Mouse (Mus musculus) testis, adult 2 months (tissue): ENCODE measurements around the gene Cacng6. TPM values are rescaled to one million over a fixed set of nuclear protein-coding genes. Genes with fewer than 3 reads are reported as not detected.

Source experiments
- H3K27ac ChIP-seq: fragments of 200-500 bp; 2 replicates; pipeline ENCODE4 v1.5.1; 2012; ENCODE audit warnings: low read depth, low read length; ENCODE audit not compliant: control insufficient read depth, insufficient read depth
- H3K27me3 ChIP-seq: fragments of 200-500 bp; 2 replicates; pipeline ENCODE4 v1.6.1; 2012; ENCODE audit warnings: mild to moderate bottlenecking, low read length, moderate library complexity; ENCODE audit not compliant: control insufficient read depth, insufficient read depth
- H3K36me3 ChIP-seq: fragments of 200-500 bp; 2 replicates; pipeline ENCODE4 v1.6.1; 2012; ENCODE audit warnings: mild to moderate bottlenecking, low read length; ENCODE audit not compliant: control insufficient read depth, insufficient read depth
- H3K4me1 ChIP-seq: fragments of 200-500 bp; 2 replicates; pipeline ENCODE4 v1.6.1; 2012; ENCODE audit warnings: low read length; ENCODE audit not compliant: control insufficient read depth, insufficient read depth
- H3K4me3 ChIP-seq: fragments of 200-500 bp; 2 replicates; pipeline ENCODE4 v1.5.1; 2012; ENCODE audit warnings: low read depth, mild to moderate bottlenecking, low read length, moderate library complexity, mixed read lengths; ENCODE audit not compliant: control insufficient read depth
- CTCF ChIP-seq: fragments of 200-500 bp; IDR thresholded peaks from 2 replicates; pipeline ENCODE4 v1.5.1; 2012; ENCODE audit warnings: low read depth, mild to moderate bottlenecking, inconsistent platforms, low read length, moderate library complexity; ENCODE audit not compliant: control insufficient read depth, insufficient read depth, insufficient replicate concordance
- POLR2A ChIP-seq: fragments of 200-500 bp; IDR thresholded peaks from 2 replicates; pipeline ENCODE4 v1.6.1; 2012; ENCODE audit warnings: low read depth, mild to moderate bottlenecking, inconsistent platforms, low read length, moderate library complexity; ENCODE audit not compliant: control insufficient read depth
- polyA plus RNA-seq: library from polyadenylated mRNA; depleted of rRNA; stranded (reverse); fragments of >200 nt; gene quantifications from 2 replicates; pipeline ENCODE4 v1.2.3, GENCODE M21; 2012; rRNA removed

The Cacng6 gene
- polyA plus RNA-seq, 1 experiment = 0.05 TPM

GRCm38 (mm10) chr7:3463306-3463705 lies 39.3 kb downstream of the Cacng6 start:
- no peaks in the 10 kb centered on the region for H3K36me3 ChIP-seq
- H3K4me3 ChIP-seq = no peak overlapping the region
- TF ChIP-seq CTCF (no peak), POLR2A (no peak)
- no peaks in the 10 kb centered on the region for H3K4me1 ChIP-seq
- no peaks in the 10 kb centered on the region for H3K27me3 ChIP-seq
- H3K27ac ChIP-seq = no peak overlapping the region

- Histone ChIP-seq H3K4me1 (no peaks in the 10 kb centered on the region), H3K27ac (no peak overlapping the region), H3K27me3 (no peaks in the 10 kb centered on the region), H3K4me3 (no peak overlapping the region), H3K36me3 (no peaks in the 10 kb centered on the region)
- no peak for TF ChIP-seq POLR2A
- no peak for TF ChIP-seq CTCF
These were observed 44.6 kb downstream of the Cacng6 start for GRCm38 (mm10) chr7:3468614-3469013.

GRCm38 (mm10) chr7:3472774-3473173 lies 48.8 kb downstream of the Cacng6 start:
- no peak for TF ChIP-seq CTCF
- TF ChIP-seq POLR2A = no peak
- no peak overlapping the region for H3K27ac ChIP-seq

GRCm38 (mm10) chr7:3474291-3475080 lies 50.5 kb downstream of the Cacng6 start:
- Histone ChIP-seq H3K4me3 (peak overlapping the region; percentile 78), H3K27ac (peak overlapping the region; percentile 71), H3K27me3 (no peaks in the 10 kb centered on the region), H3K36me3 (no peaks in the 10 kb centered on the region), H3K4me1 (peaks cover 7% of the 10 kb centered on the region)
- TF ChIP-seq CTCF (no peak), POLR2A (no peak)

More at GRCm38 (mm10) chr7:3472774-3473173, 48.8 kb downstream of the Cacng6 start:
- no peaks in the 10 kb centered on the region for H3K27me3 ChIP-seq
- H3K4me1 ChIP-seq = peaks cover 7% of the 10 kb centered on the region
- H3K4me3 ChIP-seq = no peak overlapping the region
- no peaks in the 10 kb centered on the region for H3K36me3 ChIP-seq

GRCm38 (mm10) chr7:3476728-3477127 lies 52.7 kb downstream of the Cacng6 start:
- H3K36me3 ChIP-seq = no peaks in the 10 kb centered on the region
- no peak overlapping the region for H3K4me3 ChIP-seq
- peaks cover 7% of the 10 kb centered on the region for H3K4me1 ChIP-seq
- TF ChIP-seq CTCF = no peak
- TF ChIP-seq POLR2A = no peak
- no peak overlapping the region for H3K27ac ChIP-seq
- no peaks in the 10 kb centered on the region for H3K27me3 ChIP-seq

GRCm38 (mm10) chr7:3481948-3482608 lies 58.1 kb downstream of the Cacng6 start:
- H3K4me1 ChIP-seq = no peaks in the 10 kb centered on the region
- no peak overlapping the region for H3K27ac ChIP-seq
- no peaks in the 10 kb centered on the region for H3K27me3 ChIP-seq
- no peaks in the 10 kb centered on the region for H3K36me3 ChIP-seq
- TF ChIP-seq POLR2A = no peak
- TF ChIP-seq CTCF = no peak
- no peak overlapping the region for H3K4me3 ChIP-seq

Other genes with a start within 250 kb of the Cacng6 start
- gene Nlrp12, start 174.5 kb upstream of the Cacng6 start, polyA plus RNA-seq = 0.02 and 0.04 TPM in 2 replicates
- 20.4 and 21.6 TPM in 2 replicates for gene Myadm, start 135.1 kb upstream of the Cacng6 start, polyA plus RNA-seq
- 0.68 and 1.1 TPM in 2 replicates for gene Prkcg, start 135.0 kb upstream of the Cacng6 start, polyA plus RNA-seq
- gene Cacng7, start 91.2 kb upstream of the Cacng6 start, polyA plus RNA-seq = 1.9 and 2.1 TPM in 2 replicates
- gene Cacng8, start 33.5 kb upstream of the Cacng6 start, polyA plus RNA-seq = 10.9 and 13.1 TPM in 2 replicates
- gene Tarm1, start 78.4 kb downstream of the Cacng6 start, polyA plus RNA-seq = 0.84 and 1.3 TPM in 2 replicates
- 1.9 and 3.2 TPM in 2 replicates for gene Oscar, start 192.0 kb downstream of the Cacng6 start, polyA plus RNA-seq
- gene Ndufa3, start 193.2 kb downstream of the Cacng6 start, polyA plus RNA-seq = 99.6 and 122 TPM in 2 replicates
- 17.2 and 18.1 TPM in 2 replicates for gene Tfpt, start 205.7 kb downstream of the Cacng6 start, polyA plus RNA-seq
- gene Prpf31, start 205.8 kb downstream of the Cacng6 start, polyA plus RNA-seq = 24.8 and 26.4 TPM in 2 replicates
- gene Cnot3, start 221.1 kb downstream of the Cacng6 start, polyA plus RNA-seq = 26.3 and 27.1 TPM in 2 replicates
- 5.2 and 5.7 TPM in 2 replicates for gene Leng1, start 241.6 kb downstream of the Cacng6 start, polyA plus RNA-seq